Mouse (Mus musculus): Measurements from ENCODE around the gene Kcnc4. TPM values are rescaled to one million over a fixed set of nuclear protein-coding genes. Genes with fewer than 3 reads are reported as not detected.

Kcnc4 gene
- total RNA-seq, 1 experiment from 2014 or later = not detected

GRCm38 (mm10) chr3:107416541-107417286 is 42.6 kb downstream of the Kcnc4 start:
- ATAC-seq (replicated peaks in 1 of 2; ENCODE audit: insufficient read depth in 1 of 2, low FRiP score in 2 of 2, low TSS enrichment in 1 of 2, low read depth in 1 of 2, poor library complexity in 2 of 2, severe bottlenecking in 2 of 2) = no peak

- ATAC-seq (replicated peaks in 1 of 2; ENCODE audit: insufficient read depth in 1 of 2, low FRiP score in 2 of 2, low TSS enrichment in 1 of 2, low read depth in 1 of 2, poor library complexity in 2 of 2, severe bottlenecking in 2 of 2) = no peak
Observed at GRCm38 (mm10) chr3:107413093-107413492, 46.3 kb downstream of the Kcnc4 start.

- no peak for ATAC-seq (replicated peaks in 1 of 2; ENCODE audit: insufficient read depth in 1 of 2, low FRiP score in 2 of 2, low TSS enrichment in 1 of 2, low read depth in 1 of 2, poor library complexity in 2 of 2, severe bottlenecking in 2 of 2)
Observed at GRCm38 (mm10) chr3:107412509-107412908, 46.8 kb downstream of the Kcnc4 start.

GRCm38 (mm10) chr3:107411669-107412068 is 47.7 kb downstream of the Kcnc4 start:
- no peak for ATAC-seq (replicated peaks in 1 of 2; ENCODE audit: insufficient read depth in 1 of 2, low FRiP score in 2 of 2, low TSS enrichment in 1 of 2, low read depth in 1 of 2, poor library complexity in 2 of 2, severe bottlenecking in 2 of 2)

- no peak for ATAC-seq (replicated peaks in 1 of 2; ENCODE audit: insufficient read depth in 1 of 2, low FRiP score in 2 of 2, low TSS enrichment in 1 of 2, low read depth in 1 of 2, poor library complexity in 2 of 2, severe bottlenecking in 2 of 2)
Observed at GRCm38 (mm10) chr3:107401401-107401800, 58.0 kb downstream of the Kcnc4 start.

- no peak for ATAC-seq (replicated peaks in 1 of 2; ENCODE audit: insufficient read depth in 1 of 2, low FRiP score in 2 of 2, low TSS enrichment in 1 of 2, low read depth in 1 of 2, poor library complexity in 2 of 2, severe bottlenecking in 2 of 2)
Observed at GRCm38 (mm10) chr3:107399991-107400640, 59.2 kb downstream of the Kcnc4 start.

- ATAC-seq (replicated peaks in 1 of 2; ENCODE audit: insufficient read depth in 1 of 2, low FRiP score in 2 of 2, low TSS enrichment in 1 of 2, low read depth in 1 of 2, poor library complexity in 2 of 2, severe bottlenecking in 2 of 2) = no peak
Observed at GRCm38 (mm10) chr3:107391198-107391597, 68.2 kb downstream of the Kcnc4 start.

Other genes starting within 250 kb of the Kcnc4 start
- not detected in 2 replicates for gene Cym, start 237.8 kb downstream of the Kcnc4 start, total RNA-seq (2017)
- gene A630076J17Rik, start 228.9 kb downstream of the Kcnc4 start, total RNA-seq (2017) = not detected in 2 replicates
- not detected in 2 replicates for gene Prok1, start 219.8 kb downstream of the Kcnc4 start, total RNA-seq (2017)
- gene Lamtor5, start 180.7 kb downstream of the Kcnc4 start, total RNA-seq (2017) = 43.8 and 51.2 TPM in 2 replicates
- not detected in 2 replicates for gene Slc16a4, start 168.3 kb downstream of the Kcnc4 start, total RNA-seq (2017)
- gene Rbm15, start 125.9 kb downstream of the Kcnc4 start, total RNA-seq (2017) = 34.5 and 34.9 TPM in 2 replicates
- gene Slc6a17, start 58.5 kb upstream of the Kcnc4 start, total RNA-seq (2017) = 0.19 and 2.8 TPM in 2 replicates
- not detected in 2 replicates for gene Ubl4b, start 95.5 kb upstream of the Kcnc4 start, total RNA-seq (2017)
- not detected in 2 replicates for gene Alx3, start 135.5 kb upstream of the Kcnc4 start, total RNA-seq (2017)
- not detected in 2 replicates for gene Gm10961, start 171.8 kb upstream of the Kcnc4 start, total RNA-seq (2017)
- 17.3 and 17.8 TPM in 2 replicates for gene Strip1, start 172.1 kb upstream of the Kcnc4 start, total RNA-seq (2017)
- gene Ahcyl1, start 237.0 kb upstream of the Kcnc4 start, total RNA-seq (2017) = 79.8 and 99.2 TPM in 2 replicates

Measured in hematopoietic stem cell, adult 5-6 weeks (primary cell).